Mouse (Mus musculus): ENCODE results near the gene Adamtsl3. TPM values are rescaled to one million over a fixed set of nuclear protein-coding genes. Genes with fewer than 3 reads are reported as not detected.

Adamtsl3 gene
- polyA plus RNA-seq, 1 experiment from 2014 or later, result 4.8 TPM

DNA sequence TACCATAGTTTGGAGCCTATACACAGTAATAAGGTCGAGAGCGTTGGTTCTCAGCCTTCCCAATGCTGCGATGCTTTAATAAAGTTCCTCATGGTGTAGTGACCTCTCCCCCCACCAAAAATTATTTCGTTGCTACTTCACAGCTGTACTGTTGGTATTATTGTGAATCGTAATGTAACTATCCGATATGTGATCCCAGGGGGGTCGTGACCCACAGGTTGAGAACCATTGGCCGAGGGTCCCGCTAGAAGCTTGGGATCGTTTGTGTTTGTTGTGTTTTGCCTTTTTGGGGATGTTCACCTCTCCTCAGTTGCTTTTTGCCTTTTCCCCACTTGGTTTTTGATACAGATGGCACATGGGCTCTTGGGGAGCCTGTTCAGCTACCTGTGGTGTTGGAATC lies 220.9 kb downstream of the Adamtsl3 start:
- Histone ChIP-seq H3K4me2 (ENCODE audit: low read depth, low read length) (no peak overlapping the region), H3K9ac (ENCODE audit: low read depth, low read length) (no peak overlapping the region), H3K27ac (replicated peaks; ENCODE audit: low read depth, low read length) (no peak overlapping the region), H3K9me3 (ENCODE audit: control insufficient read depth, low read length) (peaks cover 5% of the 10 kb centered on the region), H3K4me1 (ENCODE audit: control insufficient read depth, insufficient read depth, low read length) (peaks cover 21% of the 10 kb centered on the region), H3K36me3 (ENCODE audit: control insufficient read depth, insufficient read depth, low read length) (no peaks in the 10 kb centered on the region), H3K4me3 (ENCODE audit: low read depth, low read length) (no peak overlapping the region), H3K27me3 (replicated peaks; ENCODE audit: control insufficient read depth, insufficient read depth, low read length) (no peaks in the 10 kb centered on the region)
- WGBS, result 80% methylated on average over 10 of the region's 10 CpGs
- no peak for DNase-seq (ENCODE audit: low spot score)
- no peak for ATAC-seq (ENCODE audit: low read depth)

DNA sequence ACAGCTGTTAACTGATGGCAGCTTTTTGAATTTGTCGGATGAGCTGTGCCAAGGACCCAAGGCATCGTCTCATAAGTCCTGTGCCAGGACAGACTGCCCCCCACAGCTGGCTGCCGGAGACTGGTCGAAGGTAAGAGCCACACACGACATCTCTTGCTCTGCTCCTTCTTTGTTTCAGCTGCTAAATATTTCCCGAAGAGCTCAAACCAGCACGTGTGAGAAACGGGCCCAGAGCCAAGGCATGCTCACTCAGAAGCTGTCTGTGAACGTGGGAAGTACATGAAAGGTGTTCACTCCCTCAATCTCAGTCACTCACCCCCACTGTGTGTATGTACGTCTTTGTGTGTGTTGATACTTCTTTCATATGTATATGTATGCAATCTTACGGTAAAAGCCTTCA lies 221.6 kb downstream of the Adamtsl3 start:
- ATAC-seq (ENCODE audit: low read depth), result no peak
- 63% methylated on average over 11 of the region's 11 CpGs for WGBS
- Histone ChIP-seq H3K9ac (ENCODE audit: low read depth, low read length) (no peak overlapping the region), H3K4me3 (ENCODE audit: low read depth, low read length) (no peak overlapping the region), H3K9me3 (ENCODE audit: control insufficient read depth, low read length) (peaks cover 5% of the 10 kb centered on the region), H3K4me1 (ENCODE audit: control insufficient read depth, insufficient read depth, low read length) (peaks cover 21% of the 10 kb centered on the region), H3K36me3 (ENCODE audit: control insufficient read depth, insufficient read depth, low read length) (no peaks in the 10 kb centered on the region), H3K27ac (replicated peaks; ENCODE audit: low read depth, low read length) (no peak overlapping the region), H3K27me3 (replicated peaks; ENCODE audit: control insufficient read depth, insufficient read depth, low read length) (no peaks in the 10 kb centered on the region), H3K4me2 (ENCODE audit: low read depth, low read length) (0 out of 2 replicates have a peak overlapping the region, but pooled peaks have one; percentile 10)
- DNase-seq (ENCODE audit: low spot score), result no peak

DNA sequence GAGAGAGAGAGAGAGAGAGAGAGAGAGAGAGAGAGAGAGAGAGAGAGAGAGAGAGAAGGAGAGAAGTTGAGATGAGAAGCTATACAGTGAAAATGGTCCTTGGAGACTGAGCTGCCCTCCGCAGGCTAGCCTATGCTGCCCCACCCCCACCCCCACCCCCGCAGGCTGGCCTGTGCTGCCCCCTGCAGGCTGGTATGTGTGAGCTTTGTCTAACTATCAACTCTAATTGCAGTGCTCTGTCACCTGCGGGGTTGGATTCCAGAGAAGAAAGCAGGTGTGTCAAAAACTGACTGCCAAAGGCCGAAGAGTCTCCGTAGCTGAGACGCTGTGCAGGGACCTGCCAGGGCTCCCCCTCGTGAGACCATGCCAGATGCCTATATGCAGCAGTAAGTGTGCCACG lies 231.2 kb downstream of the Adamtsl3 start:
- Histone ChIP-seq H3K27me3 (replicated peaks; ENCODE audit: control insufficient read depth, insufficient read depth, low read length) (no peaks in the 10 kb centered on the region), H3K36me3 (ENCODE audit: control insufficient read depth, insufficient read depth, low read length) (0 out of 2 replicates have a peak, but pooled peaks cover 3% of the 10 kb centered on the region), H3K27ac (replicated peaks; ENCODE audit: low read depth, low read length) (no peak overlapping the region), H3K4me2 (ENCODE audit: low read depth, low read length) (no peak overlapping the region), H3K4me1 (ENCODE audit: control insufficient read depth, insufficient read depth, low read length) (no peaks in the 10 kb centered on the region), H3K4me3 (ENCODE audit: low read depth, low read length) (no peak overlapping the region), H3K9me3 (ENCODE audit: control insufficient read depth, low read length) (no peaks in the 10 kb centered on the region), H3K9ac (ENCODE audit: low read depth, low read length) (no peak overlapping the region)
- no peak for DNase-seq (ENCODE audit: low spot score)
- WGBS, result 43% methylated on average over 8 of the region's 8 CpGs
- no peak for ATAC-seq (ENCODE audit: low read depth)

DNA sequence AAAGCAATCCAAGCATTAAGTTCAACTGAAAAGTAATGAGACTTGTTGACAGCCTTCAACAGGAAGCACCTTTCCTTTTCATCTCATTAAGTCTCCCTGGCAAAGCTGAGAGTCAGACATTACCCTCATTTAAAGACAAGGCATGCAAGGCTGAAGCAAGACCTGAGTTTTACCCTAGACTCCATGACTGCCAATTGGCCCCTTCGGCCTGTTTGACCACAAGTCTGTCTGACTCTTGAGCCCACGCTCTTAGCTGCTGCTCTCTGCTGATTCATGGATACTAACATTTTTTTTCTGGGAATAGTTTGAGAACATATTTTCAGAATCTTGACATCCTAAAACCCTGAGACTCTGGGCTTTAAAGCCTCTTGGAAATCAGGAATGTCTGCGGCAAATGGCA lies 232.3 kb downstream of the Adamtsl3 start:
- WGBS, result 90% methylated on average over 3 of the region's 3 CpGs

DNA sequence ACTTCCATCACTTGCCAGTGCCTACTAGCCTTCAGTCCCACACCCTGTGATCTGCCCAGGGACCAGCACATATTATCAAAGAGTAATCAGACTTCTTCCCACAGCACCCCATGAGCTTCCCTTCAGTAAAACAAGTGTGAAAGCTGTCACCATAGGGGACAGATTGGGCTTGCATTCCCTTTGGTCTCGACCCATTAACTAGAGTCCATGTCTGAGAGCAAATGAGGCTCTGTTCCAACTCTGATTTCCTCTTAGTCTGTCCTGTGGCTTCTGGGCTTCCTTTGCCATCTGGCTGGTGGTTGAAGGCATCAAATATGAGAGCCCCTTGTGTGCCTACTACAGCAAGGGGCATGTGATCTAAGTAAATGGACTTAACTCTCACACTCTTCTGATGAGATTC lies 237.5 kb downstream of the Adamtsl3 start:
- Histone ChIP-seq H3K4me3 (ENCODE audit: low read depth, low read length) (no peak overlapping the region), H3K9ac (ENCODE audit: low read depth, low read length) (no peak overlapping the region), H3K4me1 (ENCODE audit: control insufficient read depth, insufficient read depth, low read length) (no peaks in the 10 kb centered on the region), H3K27ac (replicated peaks; ENCODE audit: low read depth, low read length) (no peak overlapping the region), H3K27me3 (replicated peaks; ENCODE audit: control insufficient read depth, insufficient read depth, low read length) (no peaks in the 10 kb centered on the region), H3K36me3 (ENCODE audit: control insufficient read depth, insufficient read depth, low read length) (0 out of 2 replicates have a peak, but pooled peaks cover 2% of the 10 kb centered on the region), H3K4me2 (ENCODE audit: low read depth, low read length) (no peak overlapping the region), H3K9me3 (ENCODE audit: control insufficient read depth, low read length) (no peaks in the 10 kb centered on the region)
- ATAC-seq (ENCODE audit: low read depth) (no peak), DNase-seq (ENCODE audit: low spot score) (no peak)
- 63% methylated on average over 1 of the region's 1 CpGs for WGBS

More for the DNA sequence above, 232.3 kb downstream of the Adamtsl3 start:
- Histone ChIP-seq H3K4me1 (ENCODE audit: control insufficient read depth, insufficient read depth, low read length) (no peaks in the 10 kb centered on the region), H3K9me3 (ENCODE audit: control insufficient read depth, low read length) (no peaks in the 10 kb centered on the region), H3K27me3 (replicated peaks; ENCODE audit: control insufficient read depth, insufficient read depth, low read length) (no peaks in the 10 kb centered on the region), H3K9ac (ENCODE audit: low read depth, low read length) (no peak overlapping the region), H3K4me3 (ENCODE audit: low read depth, low read length) (no peak overlapping the region), H3K27ac (replicated peaks; ENCODE audit: low read depth, low read length) (no peak overlapping the region), H3K36me3 (ENCODE audit: control insufficient read depth, insufficient read depth, low read length) (0 out of 2 replicates have a peak, but pooled peaks cover 3% of the 10 kb centered on the region), H3K4me2 (ENCODE audit: low read depth, low read length) (no peak overlapping the region)
- ATAC-seq (ENCODE audit: low read depth) (no peak), DNase-seq (ENCODE audit: low spot score) (no peak)

DNA sequence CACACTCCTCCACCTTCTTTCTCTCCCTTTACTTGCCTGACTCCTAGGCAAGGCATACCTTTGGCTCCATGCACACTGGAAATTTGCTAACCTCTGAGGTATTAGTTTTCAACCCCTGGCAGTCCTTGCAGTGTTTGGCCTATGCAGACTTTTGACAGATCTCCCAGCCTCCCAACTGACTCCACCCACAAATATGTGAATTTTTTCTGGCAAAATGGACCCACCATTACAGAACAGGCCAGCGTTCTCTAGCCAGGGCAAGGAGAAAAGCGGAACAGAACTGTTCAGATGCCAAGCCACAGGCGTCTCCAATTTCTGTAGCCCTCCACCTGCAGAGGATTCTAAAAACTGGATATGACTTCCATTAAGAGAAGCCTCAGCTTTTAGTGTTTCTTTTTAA lies 244.5 kb downstream of the Adamtsl3 start:
- Histone ChIP-seq H3K4me2 (ENCODE audit: low read depth, low read length) (no peak overlapping the region), H3K27ac (replicated peaks; ENCODE audit: low read depth, low read length) (peak overlapping the region; percentile 33; the same call in 1 of the 2 replicates), H3K27me3 (replicated peaks; ENCODE audit: control insufficient read depth, insufficient read depth, low read length) (no peaks in the 10 kb centered on the region), H3K36me3 (ENCODE audit: control insufficient read depth, insufficient read depth, low read length) (no peaks in the 10 kb centered on the region), H3K9me3 (ENCODE audit: control insufficient read depth, low read length) (no peaks in the 10 kb centered on the region), H3K4me3 (ENCODE audit: low read depth, low read length) (no peak overlapping the region), H3K9ac (ENCODE audit: low read depth, low read length) (no peak overlapping the region), H3K4me1 (ENCODE audit: control insufficient read depth, insufficient read depth, low read length) (peaks cover 4% of the 10 kb centered on the region; the same call in 1 of the 2 replicates)
- 43% methylated on average over 3 of the region's 3 CpGs for WGBS
- peak; percentile 65 for DNase-seq (ENCODE audit: low spot score)
- ATAC-seq (ENCODE audit: low read depth), result peak; percentile 57; the same call in 1 of the 2 replicates

DNA sequence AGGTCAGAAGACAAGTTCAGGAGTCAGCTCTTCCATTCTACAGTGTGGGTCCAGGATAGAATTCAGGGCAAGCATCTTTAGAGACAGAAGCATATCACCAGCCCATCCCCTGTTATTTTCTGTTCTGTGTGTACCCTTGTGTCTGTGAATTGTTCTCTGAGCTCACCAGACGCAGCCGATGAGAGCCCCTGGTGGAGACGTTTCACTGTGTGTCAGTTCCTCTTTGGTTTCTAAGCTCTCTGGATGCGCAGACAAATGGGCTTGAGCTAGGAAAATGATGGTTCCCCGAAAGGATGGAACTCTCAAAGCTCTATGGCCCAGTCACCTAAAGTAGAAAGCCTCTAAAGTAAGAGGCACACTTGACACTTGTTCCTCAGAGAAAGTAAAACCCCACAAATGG lies 246.3 kb downstream of the Adamtsl3 start:
- 69% methylated on average over 5 of the region's 5 CpGs for WGBS
- H3K9me3 ChIP-seq (ENCODE audit: control insufficient read depth, low read length), result no peaks in the 10 kb centered on the region
- H3K4me3 ChIP-seq (ENCODE audit: low read depth, low read length), result no peak overlapping the region
- H3K4me2 ChIP-seq (ENCODE audit: low read depth, low read length), result no peak overlapping the region
- no peaks in the 10 kb centered on the region for H3K36me3 ChIP-seq (ENCODE audit: control insufficient read depth, insufficient read depth, low read length)
- no peak for DNase-seq (ENCODE audit: low spot score)
- peaks cover 4% of the 10 kb centered on the region; the same call in 1 of the 2 replicates for H3K4me1 ChIP-seq (ENCODE audit: control insufficient read depth, insufficient read depth, low read length)
- ATAC-seq (ENCODE audit: low read depth), result no peak
- H3K27ac ChIP-seq (replicated peaks; ENCODE audit: low read depth, low read length), result no peak overlapping the region
- no peaks in the 10 kb centered on the region for H3K27me3 ChIP-seq (replicated peaks; ENCODE audit: control insufficient read depth, insufficient read depth, low read length)
- H3K9ac ChIP-seq (ENCODE audit: low read depth, low read length), result no peak overlapping the region

DNA sequence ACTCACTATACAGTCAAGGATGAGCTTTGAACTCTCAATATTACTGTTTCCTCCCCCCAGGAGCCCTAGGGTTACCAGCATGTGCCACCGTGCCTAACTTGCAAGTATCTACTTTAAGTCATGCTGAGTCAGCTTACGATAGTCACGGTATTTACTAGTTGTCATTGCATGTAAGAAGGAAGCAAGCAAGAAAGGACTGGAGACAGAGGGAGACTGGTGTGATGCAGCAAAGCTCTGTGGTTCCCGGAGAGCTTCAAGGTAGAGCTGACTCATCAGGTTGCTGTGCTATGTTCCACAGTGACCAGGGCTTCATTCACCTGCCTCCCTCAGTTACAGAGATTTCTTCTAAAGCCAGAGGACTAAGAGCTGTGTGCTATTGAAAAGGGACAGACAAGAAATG lies 247.0 kb downstream of the Adamtsl3 start:
- Histone ChIP-seq H3K9ac (ENCODE audit: low read depth, low read length) (no peak overlapping the region), H3K4me2 (ENCODE audit: low read depth, low read length) (no peak overlapping the region), H3K27me3 (replicated peaks; ENCODE audit: control insufficient read depth, insufficient read depth, low read length) (no peaks in the 10 kb centered on the region), H3K9me3 (ENCODE audit: control insufficient read depth, low read length) (no peaks in the 10 kb centered on the region), H3K36me3 (ENCODE audit: control insufficient read depth, insufficient read depth, low read length) (no peaks in the 10 kb centered on the region), H3K4me1 (ENCODE audit: control insufficient read depth, insufficient read depth, low read length) (peaks cover 4% of the 10 kb centered on the region; the same call in 1 of the 2 replicates), H3K27ac (replicated peaks; ENCODE audit: low read depth, low read length) (no peak overlapping the region), H3K4me3 (ENCODE audit: low read depth, low read length) (no peak overlapping the region)
- no peak for ATAC-seq (ENCODE audit: low read depth)
- 83% methylated on average over 4 of the region's 4 CpGs for WGBS
- no peak for DNase-seq (ENCODE audit: low spot score)

DNA sequence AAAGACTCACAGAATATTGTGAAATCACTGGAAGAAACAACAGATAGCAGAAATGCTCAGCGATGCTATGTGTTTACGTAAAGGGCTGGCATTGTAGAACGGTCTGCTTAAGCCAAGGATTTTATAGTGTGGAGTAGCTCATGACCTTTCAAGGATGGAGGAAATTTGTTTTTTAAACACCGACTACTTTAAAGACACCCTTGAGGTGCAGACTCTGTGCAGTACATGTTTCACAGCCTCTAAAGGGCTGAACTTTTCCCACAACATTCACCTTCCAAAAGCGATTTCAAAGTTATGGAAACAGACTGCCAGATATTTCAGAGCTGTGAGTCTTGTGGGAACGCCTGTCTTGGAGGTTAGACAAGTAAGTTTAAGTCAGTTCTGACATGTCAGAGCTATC lies 255.4 kb downstream of the Adamtsl3 start:
- Histone ChIP-seq H3K27me3 (replicated peaks; ENCODE audit: control insufficient read depth, insufficient read depth, low read length) (no peaks in the 10 kb centered on the region), H3K9ac (ENCODE audit: low read depth, low read length) (no peak overlapping the region), H3K4me1 (ENCODE audit: control insufficient read depth, insufficient read depth, low read length) (no peaks in the 10 kb centered on the region), H3K27ac (replicated peaks; ENCODE audit: low read depth, low read length) (no peak overlapping the region), H3K9me3 (ENCODE audit: control insufficient read depth, low read length) (no peaks in the 10 kb centered on the region), H3K4me2 (ENCODE audit: low read depth, low read length) (no peak overlapping the region), H3K36me3 (ENCODE audit: control insufficient read depth, insufficient read depth, low read length) (no peaks in the 10 kb centered on the region), H3K4me3 (ENCODE audit: low read depth, low read length) (no peak overlapping the region)
- no peak for ATAC-seq (ENCODE audit: low read depth)
- WGBS, result 79% methylated on average over 6 of the region's 6 CpGs
- no peak for DNase-seq (ENCODE audit: low spot score)
